ENCODE assay signal across 1 mouse cellular context in the genomic region with DNA sequence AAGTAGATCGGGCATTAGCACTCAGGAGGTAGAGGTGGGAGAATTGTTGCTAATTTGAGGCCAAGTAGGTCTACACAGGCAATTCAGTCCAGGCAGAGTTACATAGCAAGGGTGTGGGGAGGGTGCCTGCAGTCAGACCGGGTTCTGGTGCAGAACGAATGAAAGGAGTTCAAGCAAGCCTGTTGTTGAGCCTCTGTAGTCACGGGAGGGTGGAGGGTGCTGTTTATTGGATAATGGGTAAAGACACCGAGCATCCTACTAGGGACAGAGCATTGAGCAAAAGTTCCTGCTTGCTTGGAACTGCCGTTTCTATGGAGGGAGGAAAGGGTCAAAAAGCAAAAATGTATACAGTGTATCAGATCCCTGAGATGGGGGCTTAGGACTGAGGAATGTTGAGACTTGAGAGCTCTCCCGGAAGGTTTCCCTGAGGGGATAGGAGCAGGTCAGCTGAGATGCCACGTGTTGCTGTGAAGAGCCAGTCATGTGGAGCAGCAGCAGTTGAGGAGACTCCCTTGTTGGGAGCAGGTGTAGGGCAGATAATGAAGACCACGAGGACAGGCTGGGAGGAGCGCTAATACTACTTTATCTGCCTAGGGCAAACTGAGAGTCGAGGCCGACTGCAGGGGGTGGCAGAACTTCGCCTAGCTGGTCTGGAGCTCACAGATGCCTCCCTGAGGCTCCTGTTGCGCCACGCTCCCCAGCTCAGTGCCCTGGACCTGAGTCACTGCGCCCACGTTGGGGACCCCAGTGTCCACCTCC.
TF ChIP-seq lines count a peak whose summit lies in the region.

No protein-coding gene starts in this region.

TF ChIP-seq in MEL, 35 proteins besides CTCF, POLR2A, EP300 and RAD21:
- TF ChIP-seq SIN3A (IDR thresholded peaks at IDR 0.05; ENCODE audit: low read length), result peak; percentile 95
- TF ChIP-seq E2F4 (IDR thresholded peaks at IDR 0.05; ENCODE audit: borderline replicate concordance, low read depth, low read length), result 0 out of 2 replicates have a peak, but pooled peaks have one; percentile 44
- TF ChIP-seq ZNF384 (IDR thresholded peaks at IDR 0.05; ENCODE audit: low read depth, low read length), result no peak
- TF ChIP-seq MYB (IDR thresholded peaks at IDR 0.05; ENCODE audit: low read depth, low read length), result no peak; the same call in 1 of the 2 replicates
- TF ChIP-seq UBTF (IDR thresholded peaks at IDR 0.05; ENCODE audit: borderline replicate concordance, insufficient read depth, low read depth, low read length), result no peak
- TF ChIP-seq ZC3H11A (IDR thresholded peaks at IDR 0.05; ENCODE audit: low read depth, low read length), result no peak
- TF ChIP-seq ZKSCAN1 (IDR thresholded peaks at IDR 0.05; ENCODE audit: low read depth, low read length), result no peak
- peak; percentile 47; the same call in 1 of the 2 replicates for TF ChIP-seq ELF1 (IDR thresholded peaks at IDR 0.05; ENCODE audit: low read depth, low read length)
- no peak for TF ChIP-seq CHD1 (IDR thresholded peaks at IDR 0.05; ENCODE audit: low read depth, low read length)
- peak; percentile 75 for TF ChIP-seq HCFC1 (IDR thresholded peaks at IDR 0.05; ENCODE audit: low read depth, low read length)
- TF ChIP-seq GATA1 (IDR thresholded peaks at IDR 0.05; ENCODE audit: low read depth, low read length), result peak; percentile 84
- TF ChIP-seq TAL1 (IDR thresholded peaks at IDR 0.05; ENCODE audit: low read length), result peak; percentile 81
- TF ChIP-seq RCOR1 (IDR thresholded peaks at IDR 0.05; ENCODE audit: low read depth, low read length), result no peak
- no peak for TF ChIP-seq KAT2A (conservative IDR thresholded peaks at IDR 0.05; ENCODE audit: low read depth, low read length)
- TF ChIP-seq USF1 (IDR thresholded peaks at IDR 0.05; ENCODE audit: low read depth, low read length), result peak; percentile 98
- no peak for TF ChIP-seq BHLHE40 (IDR thresholded peaks at IDR 0.05; ENCODE audit: borderline replicate concordance, low read depth, low read length)
- TF ChIP-seq JUND (IDR thresholded peaks at IDR 0.05; ENCODE audit: low read depth, low read length), result no peak
- peak in 1 of 2 experiments; percentile 96; a peak in 2 of 4 replicates for TF ChIP-seq USF2 (IDR thresholded peaks at IDR 0.05; ENCODE audit: borderline replicate concordance in 1 of 2, insufficient read depth in 1 of 2, low read depth in 1 of 2, low read length in 2 of 2)
- no peak for TF ChIP-seq POLR2AphosphoS5 (IDR thresholded peaks at IDR 0.05; ENCODE audit: borderline replicate concordance, low read depth, low read length)
- TF ChIP-seq MAFK (IDR thresholded peaks at IDR 0.05; ENCODE audit: borderline replicate concordance, low read depth, low read length), result no peak
- TF ChIP-seq MEF2A (IDR thresholded peaks at IDR 0.05; ENCODE audit: extremely low read depth, insufficient replicate concordance, low read depth, low read length, poor library complexity, severe bottlenecking), result no peak
- TF ChIP-seq TBP (IDR thresholded peaks at IDR 0.05; ENCODE audit: low read depth, low read length), result peak; percentile 92
- peak; percentile 98 for TF ChIP-seq MXI1 (IDR thresholded peaks at IDR 0.05; ENCODE audit: low read depth, low read length)
- TF ChIP-seq NRF1 (IDR thresholded peaks at IDR 0.05; ENCODE audit: insufficient read depth, low read depth, low read length, poor library complexity, severe bottlenecking), result no peak
- peak; percentile 100 for TF ChIP-seq MYC (IDR thresholded peaks at IDR 0.05; ENCODE audit: low read depth, low read length)
- TF ChIP-seq TCF12 (IDR thresholded peaks at IDR 0.05; ENCODE audit: low read depth, low read length), result peak; percentile 83
- no peak for TF ChIP-seq CHD2 (IDR thresholded peaks at IDR 0.05; ENCODE audit: low read length)
- TF ChIP-seq ETS1 (IDR thresholded peaks at IDR 0.05; ENCODE audit: low read depth, low read length), result peak; percentile 98
- TF ChIP-seq MAZ (IDR thresholded peaks at IDR 0.05; ENCODE audit: low read depth, low read length), result no peak
- TF ChIP-seq GABPA (IDR thresholded peaks at IDR 0.05; ENCODE audit: low read depth, low read length), result no peak
- no peak for TF ChIP-seq SMC3 (IDR thresholded peaks at IDR 0.05; ENCODE audit: low read depth, low read length)
- peak; percentile 73 for TF ChIP-seq NELFE (IDR thresholded peaks at IDR 0.05; ENCODE audit: low read depth, low read length)
- TF ChIP-seq POLR2AphosphoS2 (IDR thresholded peaks at IDR 0.05; ENCODE audit: low read length), result 0 out of 2 replicates have a peak, but pooled peaks have one; percentile 44
- TF ChIP-seq MAX (IDR thresholded peaks at IDR 0.05; ENCODE audit: low read length), result peak; percentile 100
- TF ChIP-seq ZMIZ1 (IDR thresholded peaks at IDR 0.05; ENCODE audit: low read depth, low read length), result peak; percentile 78; the same call in 1 of the 2 replicates
